Mouse (Mus musculus): Measurements from ENCODE around the gene Slc16a14. TPM values are rescaled to one million over a fixed set of nuclear protein-coding genes. Genes with fewer than 3 reads are reported as not detected.
"Not testable (repeated sequence)": the region's sequence is repeated elsewhere in the genome, so short reads cannot be mapped to it uniquely, and the experiment has no call there.

Gene Slc16a14
- total RNA-seq (2015) = not detected in 2 replicates
- not detected in 2 replicates for total RNA-seq (2017)

DNA sequence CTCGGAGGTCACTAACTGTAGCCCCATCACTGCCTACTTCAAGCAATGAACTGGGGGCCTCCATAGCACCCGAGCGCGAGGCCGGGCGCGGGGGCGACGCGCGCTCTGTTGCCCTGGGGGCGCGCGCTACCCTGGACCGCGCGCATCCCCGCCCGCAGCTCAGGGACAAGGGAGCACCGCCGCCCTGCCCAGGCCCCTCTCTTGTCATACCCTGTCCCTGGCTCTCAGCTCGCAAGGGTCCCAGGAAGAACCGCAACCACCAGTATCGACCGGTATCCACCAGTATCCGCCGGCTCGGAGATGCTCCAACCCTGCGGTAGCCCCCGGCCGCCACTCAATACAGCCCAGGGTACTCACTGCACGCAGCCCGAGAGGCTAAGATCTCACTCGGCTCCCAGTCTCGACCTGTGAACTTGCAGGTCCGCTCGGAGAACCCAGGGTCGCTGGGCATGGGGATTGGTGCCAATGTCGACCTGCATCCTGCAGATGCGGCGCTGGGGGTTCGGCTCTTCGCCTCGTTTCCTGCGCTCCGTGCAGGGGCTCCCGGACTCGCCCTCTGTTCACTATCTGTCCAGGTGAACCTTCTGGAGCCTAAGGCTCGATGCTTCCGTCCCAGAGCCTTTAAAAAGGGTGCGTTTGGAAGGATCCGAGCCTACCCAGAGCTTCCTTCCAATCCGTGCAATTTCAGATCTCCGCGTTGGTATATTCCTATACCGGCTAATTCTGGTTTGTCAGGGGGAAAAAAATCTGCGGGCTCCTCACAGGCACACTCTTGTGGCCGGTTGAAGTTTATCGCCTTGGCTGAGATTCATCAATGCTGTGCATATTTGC is at the start of gene Slc16a14:
TSS of gene Slc16a14 (minus strand) at position 632 of the 831 bp plus-strand sequence.
- ATAC-seq (replicated peaks; ENCODE audit: poor library complexity) = peak; percentile 13

DNA sequence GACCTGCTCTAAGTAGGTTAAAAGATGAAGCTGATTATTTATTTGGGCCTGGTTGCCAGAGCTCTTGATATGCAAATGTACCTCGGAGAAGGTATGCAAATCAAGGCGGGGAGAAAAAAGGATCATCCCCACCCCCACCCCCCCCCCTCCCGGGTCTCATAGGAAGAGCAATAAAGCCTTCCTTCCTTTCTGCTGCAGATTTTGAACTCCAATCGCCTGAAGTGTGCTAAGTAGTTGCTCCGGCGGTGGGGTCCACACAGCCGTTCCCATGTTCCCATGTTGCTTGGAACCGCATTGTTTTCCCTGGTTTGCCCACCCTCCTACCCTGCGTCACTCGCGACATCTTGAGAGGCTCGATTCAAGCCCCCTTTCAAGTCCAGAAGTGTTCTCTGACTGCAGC is 26.8 kb upstream of the Slc16a14 start:
- not testable (repeated sequence) for ATAC-seq (replicated peaks; ENCODE audit: poor library complexity)

DNA sequence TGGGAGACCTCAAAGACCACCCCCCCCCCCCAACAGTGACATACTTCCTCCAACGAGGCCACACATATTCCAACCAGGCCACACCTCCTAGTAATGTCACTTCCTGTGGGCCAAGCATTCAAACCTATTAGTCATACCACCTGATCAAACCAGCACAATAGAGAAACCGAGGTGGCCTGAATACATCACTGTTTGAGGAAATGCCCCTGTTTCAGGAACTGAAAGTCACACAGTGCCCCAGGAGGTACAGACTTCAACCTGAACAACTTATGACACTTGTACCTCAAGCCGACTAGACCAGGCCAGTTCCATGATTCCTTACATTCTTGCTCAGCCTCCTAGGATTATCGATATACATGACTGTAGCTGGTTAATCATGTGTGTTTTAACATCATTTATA is 22.8 kb upstream of the Slc16a14 start:
- ATAC-seq (replicated peaks; ENCODE audit: poor library complexity) = not testable (repeated sequence)

DNA sequence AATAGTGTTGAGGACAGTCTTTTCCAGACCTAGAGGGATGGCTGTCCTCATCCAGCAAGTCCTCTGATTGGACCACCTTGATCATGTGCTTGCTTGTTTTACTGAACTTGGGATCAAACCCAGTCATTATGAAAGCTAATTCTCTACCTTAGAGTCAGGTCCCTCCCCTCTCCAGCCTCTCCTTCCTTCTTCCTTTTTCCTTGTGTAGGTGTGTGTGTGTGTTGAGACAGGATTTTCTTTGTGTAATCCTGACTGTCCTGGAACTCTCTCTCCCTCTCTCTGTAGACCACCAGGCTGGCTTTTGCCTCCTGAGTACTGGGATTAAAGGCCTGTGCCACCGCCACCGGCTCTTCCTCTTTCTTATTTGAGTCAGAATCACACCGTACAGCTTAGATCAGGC is 21.8 kb upstream of the Slc16a14 start:
- not testable (repeated sequence) for ATAC-seq (replicated peaks; ENCODE audit: poor library complexity)

DNA sequence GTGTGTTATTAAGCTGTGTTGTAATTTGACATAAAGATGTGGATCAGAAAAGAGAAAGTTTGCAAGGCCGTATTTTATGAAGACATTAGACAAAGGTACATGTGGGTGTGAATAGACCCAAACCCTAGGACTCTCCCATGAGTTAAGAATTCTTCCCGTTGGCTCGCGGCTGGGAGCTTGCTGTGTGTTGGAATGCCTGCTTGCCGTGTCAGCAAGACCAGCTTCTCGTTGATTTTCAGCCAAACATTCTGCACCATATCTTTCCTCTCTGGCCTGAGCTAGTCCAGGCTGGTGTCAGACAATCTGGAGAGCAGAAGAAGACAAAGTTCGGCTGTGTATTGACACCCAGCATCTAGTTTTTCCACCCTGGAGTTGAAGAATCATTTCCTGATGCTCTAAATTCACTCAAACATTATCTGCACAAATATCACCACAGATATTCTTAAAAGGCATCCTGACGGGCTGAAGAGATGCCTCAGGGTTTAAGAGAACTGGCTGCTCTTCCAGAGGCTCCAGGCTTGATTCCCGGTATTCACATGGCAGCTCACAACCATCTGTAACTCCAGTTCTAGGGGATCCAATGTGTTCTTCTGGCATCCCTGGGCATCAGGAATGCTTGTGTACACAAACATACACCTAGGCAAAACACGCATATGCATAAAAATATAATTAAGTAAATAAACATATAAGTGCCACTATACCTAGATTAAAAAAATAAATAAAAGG is 17.7 kb upstream of the Slc16a14 start:
- no peak for ATAC-seq (replicated peaks; ENCODE audit: poor library complexity)

DNA sequence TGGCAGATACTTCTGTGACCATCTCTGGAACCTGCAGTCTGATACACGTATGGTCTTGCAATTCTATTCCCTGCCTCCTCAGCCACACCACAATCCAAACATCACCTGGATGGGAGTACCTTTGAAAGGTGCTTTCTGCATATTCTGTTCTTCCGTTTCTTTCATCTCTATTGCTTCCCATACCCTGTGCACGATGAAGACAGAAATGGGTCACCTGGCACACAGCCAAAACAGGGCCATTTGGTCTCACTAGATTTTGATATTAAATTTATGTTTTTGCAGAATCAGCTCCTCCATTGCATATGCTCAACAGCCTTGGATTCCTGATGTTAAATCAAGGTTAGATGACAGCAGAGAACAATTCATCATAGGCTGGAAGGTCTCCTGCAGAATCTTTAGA is 16.6 kb upstream of the Slc16a14 start:
- ATAC-seq (replicated peaks; ENCODE audit: poor library complexity) = no peak

DNA sequence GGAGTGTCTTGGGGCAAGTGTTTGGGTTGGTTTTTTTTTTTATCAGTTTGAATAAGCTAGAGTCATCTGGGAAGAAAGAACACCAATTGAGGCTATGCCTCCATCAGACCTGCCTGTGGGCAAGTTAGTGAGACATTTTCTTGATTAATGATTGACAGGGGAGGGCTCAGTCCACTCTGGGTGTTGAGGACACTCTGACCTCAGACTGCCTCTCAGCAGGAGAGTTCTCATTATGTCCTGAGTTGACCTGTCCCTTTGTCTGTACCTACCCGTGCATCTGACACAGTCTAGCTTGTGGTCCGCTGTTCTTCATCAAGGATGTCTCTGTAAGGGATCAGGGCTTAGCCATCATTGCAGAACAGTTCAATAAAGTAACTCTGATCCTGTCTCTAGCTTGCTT is 12.5 kb upstream of the Slc16a14 start:
- no peak for ATAC-seq (replicated peaks; ENCODE audit: poor library complexity)

DNA sequence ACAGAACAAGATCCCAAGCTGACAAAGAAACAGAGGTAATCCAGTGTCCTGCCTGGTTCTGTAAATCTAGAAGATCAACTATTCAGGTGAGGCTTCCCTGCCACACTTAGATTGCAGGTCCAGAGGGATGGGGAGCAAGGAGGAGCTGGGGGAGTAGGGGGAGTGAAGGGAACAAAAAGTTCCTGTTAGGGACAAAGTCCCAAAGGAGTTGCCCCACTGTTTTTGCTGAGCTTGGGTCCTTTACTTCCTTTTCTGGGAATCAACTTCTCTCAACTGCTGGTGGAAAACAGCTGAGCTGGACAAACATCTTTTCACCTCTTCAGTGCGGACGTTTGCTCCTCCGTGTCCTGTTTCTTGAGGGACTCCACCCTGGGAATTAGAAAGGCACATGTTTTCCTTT is 11.0 kb upstream of the Slc16a14 start:
- no peak for ATAC-seq (replicated peaks; ENCODE audit: poor library complexity)

DNA sequence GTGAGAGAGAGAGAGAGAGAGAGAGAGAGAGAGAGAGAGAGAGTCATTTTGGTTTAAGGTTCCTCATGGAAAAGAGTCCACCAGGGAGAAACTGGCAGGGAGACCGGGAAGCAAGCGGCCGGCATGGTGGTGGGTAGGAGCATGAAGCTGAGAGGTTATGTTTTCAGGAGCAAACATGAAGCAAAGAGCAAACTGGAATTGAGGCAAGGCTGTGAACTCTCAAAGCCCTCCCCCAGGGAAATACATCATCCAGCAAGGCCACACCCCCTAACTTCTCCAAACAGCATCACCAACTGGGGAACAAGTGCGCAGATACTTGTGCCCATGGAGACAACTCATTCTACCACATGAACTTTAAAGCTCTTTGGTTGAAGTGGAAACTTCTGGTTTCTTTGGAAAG is 8.6 kb upstream of the Slc16a14 start:
- ATAC-seq (replicated peaks; ENCODE audit: poor library complexity) = no peak

DNA sequence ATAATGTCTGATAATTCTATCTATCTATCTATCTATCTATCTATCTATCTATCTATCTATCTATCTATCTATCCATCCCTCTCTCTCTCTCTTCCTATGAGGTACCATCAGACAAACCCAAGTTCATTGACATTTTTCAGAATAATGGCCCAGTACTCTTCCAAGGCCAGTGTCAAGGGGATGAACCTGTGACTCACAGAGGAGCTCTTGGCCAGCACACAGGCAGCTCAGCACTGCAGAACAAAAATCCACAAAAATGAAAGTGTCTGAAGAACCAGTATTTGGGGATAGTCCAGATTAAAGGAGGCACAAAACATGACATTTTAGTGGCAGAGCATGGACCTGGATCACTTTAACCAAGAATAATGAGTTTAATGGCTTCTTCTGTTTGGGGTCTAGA is 7.7 kb upstream of the Slc16a14 start:
- ATAC-seq (replicated peaks; ENCODE audit: poor library complexity) = no peak

DNA sequence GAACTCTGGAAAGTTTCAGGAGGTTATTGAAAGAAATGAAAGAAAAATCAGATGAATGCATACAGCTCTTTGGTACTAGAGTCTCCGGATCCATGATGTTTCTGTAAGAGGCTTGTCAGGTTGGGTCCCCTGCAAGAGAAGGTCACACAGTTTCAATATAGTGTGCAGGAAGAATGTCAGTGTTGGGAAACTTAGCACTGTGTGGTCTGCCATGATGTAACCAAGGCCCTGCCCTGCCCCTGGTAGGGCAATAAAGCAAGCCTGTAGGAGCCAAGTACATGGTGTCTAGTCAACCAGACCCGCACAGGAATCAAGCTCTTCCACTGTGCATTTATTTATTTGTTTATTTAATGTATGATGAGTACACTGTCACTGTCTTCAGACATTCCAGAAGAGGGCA is 5.4 kb upstream of the Slc16a14 start:
- ATAC-seq (replicated peaks; ENCODE audit: poor library complexity) = peak; percentile 70

DNA sequence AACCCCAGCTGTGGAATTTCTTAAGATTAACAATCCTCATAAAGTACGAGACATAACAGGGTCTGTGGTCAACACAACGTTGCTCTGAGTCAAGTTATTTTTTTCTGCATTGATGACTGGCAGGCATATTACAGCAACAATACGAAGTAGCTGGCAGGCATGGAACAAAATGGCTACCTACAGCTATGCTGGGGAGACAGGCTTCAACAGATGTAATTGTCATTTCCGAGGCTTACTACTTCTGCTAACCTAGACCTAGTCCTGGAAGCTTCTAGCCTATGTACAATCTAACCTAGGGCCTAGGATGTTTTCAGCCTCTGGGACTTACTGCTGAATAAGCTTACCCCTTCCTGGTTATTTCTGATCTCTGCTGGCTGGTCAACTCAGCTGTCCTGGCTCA is 4.5 kb upstream of the Slc16a14 start:
- ATAC-seq (replicated peaks; ENCODE audit: poor library complexity) = no peak

DNA sequence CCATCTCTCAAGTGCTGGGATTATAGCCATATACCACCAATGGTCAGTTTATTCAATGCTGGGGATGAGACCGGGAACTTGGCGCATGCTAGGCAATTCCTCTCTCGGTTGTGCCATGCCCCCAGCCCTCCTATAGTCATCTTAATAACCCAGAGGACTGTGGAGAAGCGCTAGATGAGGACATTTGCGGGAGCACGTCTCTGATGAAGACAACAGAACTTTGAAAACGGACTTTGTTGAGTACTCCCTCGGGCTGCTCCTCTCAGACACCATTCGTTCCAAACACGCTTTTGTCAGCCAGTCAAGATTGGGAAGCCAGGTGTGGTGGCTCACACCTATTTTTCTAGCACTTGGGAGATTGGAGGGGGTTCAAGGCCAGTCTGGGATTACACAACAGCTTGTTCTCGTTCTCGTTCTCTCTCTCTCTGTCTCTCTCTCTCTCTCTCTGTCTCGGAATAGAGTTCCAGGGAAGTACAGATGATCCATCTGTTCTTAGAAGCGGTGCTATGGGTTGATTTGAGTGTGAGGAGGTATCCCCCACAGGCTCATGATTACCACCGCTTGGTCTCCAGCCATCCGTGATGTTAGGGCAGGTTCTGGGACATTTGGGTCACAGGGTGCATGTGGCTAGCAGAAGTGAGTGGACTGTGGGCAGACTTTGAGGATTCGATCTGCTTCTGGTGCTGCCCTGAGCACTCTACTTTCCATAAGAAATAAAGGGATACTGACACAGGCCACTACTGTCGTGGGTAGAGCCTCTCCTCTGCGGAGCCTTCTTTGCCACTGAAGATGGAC is 2.0 kb upstream of the Slc16a14 start:
- ATAC-seq (replicated peaks; ENCODE audit: poor library complexity) = no peak

DNA sequence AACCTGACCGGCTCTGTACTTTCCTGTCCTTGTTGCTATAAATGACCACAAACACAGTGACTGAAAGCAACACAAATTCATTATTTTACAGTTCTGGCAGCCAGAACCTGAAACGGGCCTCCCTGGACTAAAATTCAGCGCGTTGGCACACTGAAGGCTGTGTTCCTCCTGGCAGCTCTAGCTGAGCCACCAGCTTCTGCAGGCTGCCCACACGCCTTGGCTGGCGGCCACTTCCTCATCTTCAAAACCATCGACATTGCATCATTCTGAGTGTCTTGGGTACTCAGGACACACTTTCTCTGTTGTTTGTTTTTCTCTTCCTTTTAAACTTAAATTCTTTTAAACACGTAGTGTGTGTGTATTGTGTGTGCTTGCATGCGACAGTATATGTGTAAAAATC is 734 bp upstream of the Slc16a14 start:
- ATAC-seq (replicated peaks; ENCODE audit: poor library complexity) = peak; percentile 90

DNA sequence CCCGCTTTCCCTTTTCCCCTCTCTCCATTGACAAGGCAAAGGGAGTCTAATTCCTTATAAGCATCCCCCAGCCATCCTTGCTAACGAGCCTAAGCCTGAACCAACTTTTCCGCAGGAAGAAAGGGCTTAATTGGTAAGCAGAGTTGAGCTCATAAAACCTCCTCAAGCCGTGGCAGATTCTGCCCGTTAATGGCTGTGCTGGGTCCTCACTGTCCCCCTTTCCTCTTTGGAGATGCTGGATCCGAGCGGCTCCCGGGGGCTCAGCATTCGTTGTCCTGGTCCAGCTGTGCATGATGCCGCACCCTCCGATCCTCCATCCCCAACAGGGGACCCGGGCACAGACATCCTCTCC is 807 bp downstream of the Slc16a14 start:
- ATAC-seq (replicated peaks; ENCODE audit: poor library complexity) = no peak

DNA sequence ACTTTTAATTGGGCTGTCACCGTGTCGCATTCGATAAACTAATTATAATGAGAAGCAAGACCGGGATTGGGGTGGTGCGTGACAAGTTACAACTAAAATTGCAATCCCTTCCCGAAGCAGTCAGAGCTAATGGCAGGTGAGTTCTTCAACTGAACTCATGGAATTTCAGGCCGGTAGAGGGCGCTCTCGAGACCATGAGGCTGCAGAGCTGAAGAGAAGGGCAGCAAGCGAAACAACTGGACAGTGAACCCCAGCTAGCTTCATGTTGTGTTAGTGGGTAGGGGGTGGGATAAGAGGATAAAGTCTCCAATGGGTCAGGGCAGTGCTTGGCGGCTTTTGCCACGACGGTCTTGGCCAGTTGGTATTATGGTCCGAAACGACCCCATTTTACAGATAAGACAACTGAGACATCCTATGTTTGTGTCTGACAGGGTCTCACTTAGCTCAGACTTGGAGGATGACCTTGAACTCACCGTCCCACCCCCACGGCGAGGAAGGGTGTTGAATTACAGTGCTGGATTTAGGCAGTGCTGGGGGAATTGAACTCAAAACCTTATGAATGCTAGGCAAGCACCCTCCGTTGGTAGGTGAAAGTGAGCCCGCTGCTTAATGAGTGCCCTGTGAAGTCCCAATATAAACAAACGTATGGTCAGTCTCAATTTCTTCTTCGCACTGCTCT is 1.3 kb downstream of the Slc16a14 start:
- peak; percentile 56 for ATAC-seq (replicated peaks; ENCODE audit: poor library complexity)

DNA sequence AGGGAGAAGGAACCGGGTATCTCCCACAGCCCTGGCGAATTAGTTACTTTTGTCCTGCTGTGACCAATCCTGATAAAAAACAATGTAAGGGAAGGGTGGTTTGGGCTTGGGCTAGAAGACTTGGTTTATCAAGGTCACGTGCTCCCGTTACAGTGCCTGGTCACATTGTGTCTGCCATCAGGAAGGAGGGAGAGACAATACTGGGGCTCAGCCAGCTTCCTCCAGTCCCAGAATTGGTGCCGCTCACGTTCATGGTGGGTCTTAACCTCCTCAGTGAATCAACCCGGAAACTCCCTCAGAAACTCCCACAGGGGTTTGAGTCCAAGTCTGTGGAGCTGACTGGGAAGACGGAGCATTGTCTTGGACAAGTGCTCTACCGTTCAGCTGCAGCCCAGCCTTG is 9.3 kb downstream of the Slc16a14 start:
- no peak for ATAC-seq (replicated peaks; ENCODE audit: poor library complexity)

DNA sequence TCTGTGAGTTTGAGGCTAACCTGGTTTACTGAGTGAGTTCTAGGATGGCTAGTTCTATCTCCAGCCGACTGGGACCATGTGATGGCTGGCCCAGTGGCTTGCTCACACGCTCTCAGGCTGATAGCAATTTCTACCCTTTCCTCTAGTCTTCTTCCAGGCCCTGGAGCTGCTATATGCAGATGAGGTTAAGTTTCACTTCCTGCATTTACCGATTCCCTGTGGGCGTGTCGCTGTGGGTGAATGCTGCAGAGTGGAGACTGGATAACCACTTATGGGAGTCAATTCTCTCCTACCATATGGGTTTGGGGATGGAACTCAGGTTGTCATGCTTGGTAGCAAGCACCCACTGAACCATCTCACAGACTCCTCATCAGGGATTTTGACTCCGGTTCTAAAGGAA is 10.8 kb downstream of the Slc16a14 start:
- peak; percentile 99 for ATAC-seq (replicated peaks; ENCODE audit: poor library complexity)

DNA sequence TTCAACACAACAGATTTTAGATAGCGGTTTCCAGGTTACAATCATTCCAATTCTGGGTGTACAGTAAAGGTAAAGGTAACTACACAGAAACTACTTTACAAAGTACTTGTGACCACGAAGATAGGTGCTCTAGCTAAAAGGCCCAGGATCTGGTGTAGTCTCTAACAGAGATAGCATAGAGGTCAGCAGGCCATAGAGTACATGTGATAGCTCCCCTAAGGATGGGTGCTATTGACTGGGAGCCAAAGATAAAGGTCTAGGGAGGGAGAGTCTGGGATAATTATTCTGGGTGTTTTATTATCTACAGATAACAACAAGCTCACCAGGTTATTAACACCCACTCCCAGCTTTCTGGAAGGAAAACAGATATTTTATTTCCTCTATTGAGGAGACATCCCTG is 11.5 kb downstream of the Slc16a14 start:
- ATAC-seq (replicated peaks; ENCODE audit: poor library complexity) = no peak

DNA sequence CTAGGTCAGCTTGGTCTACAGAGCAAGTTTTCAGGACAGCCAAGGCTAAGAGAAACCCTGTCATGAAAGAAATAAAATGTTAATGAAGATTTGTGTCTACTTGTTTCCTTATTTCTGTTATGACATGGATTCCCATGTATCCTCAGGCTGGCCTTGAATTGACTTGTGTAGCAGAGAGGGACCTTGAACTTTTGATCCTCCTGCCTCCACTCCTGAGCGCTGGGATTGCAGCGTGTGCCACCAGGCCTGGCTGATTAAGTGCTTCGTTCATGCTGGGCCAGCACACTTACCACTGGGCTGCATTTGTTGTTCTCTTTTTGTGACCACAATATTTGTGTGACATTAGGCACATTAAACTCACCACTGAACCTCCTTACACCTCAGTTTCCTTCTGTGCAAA is 16.1 kb downstream of the Slc16a14 start:
- no peak for ATAC-seq (replicated peaks; ENCODE audit: poor library complexity)

DNA sequence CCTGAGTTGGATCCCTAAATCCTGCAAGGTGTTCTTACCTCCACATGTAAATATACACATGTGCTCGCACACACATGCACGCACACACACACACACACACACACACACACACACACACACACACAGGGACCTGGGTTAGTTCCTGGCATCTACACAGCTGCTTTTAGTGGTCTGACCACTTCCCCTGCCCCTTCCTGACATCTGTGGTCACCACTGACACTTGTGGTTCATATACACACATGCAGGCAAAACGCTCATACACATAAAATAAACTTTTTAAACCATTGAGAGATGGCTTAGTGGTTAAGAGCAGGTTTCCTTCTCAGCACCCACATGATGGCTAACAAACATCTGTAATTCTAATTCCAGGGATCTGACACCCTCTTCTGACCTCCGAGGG is 19.9 kb downstream of the Slc16a14 start:
- ATAC-seq (replicated peaks; ENCODE audit: poor library complexity) = peak; percentile 98
